Mouse (Mus musculus) layer of hippocampus, adult 2 months (tissue): ENCODE data around the gene Sh3pxd2a. TPM values are rescaled to one million over a fixed set of nuclear protein-coding genes. Genes with fewer than 3 reads are reported as not detected.
A peak's percentile ranks its signal among the peaks of the same experiment; 100 is the strongest.

Source experiments
- DNase-seq, 2 experiments: peaks; one replicate each; pipeline ENCODE4 v3.0.0; 2022; ENCODE audit warnings: low spot score in 2 of 2
- H3K27ac ChIP-seq: fragments of 200-600 bp; 2 replicates; pipeline ENCODE4 v1.8.1; 2022
- H3K4me3 ChIP-seq: fragments of 200-600 bp; 2 replicates; pipeline ENCODE4 v1.8.1; 2022; ENCODE audit warnings: mild to moderate bottlenecking
- CTCF ChIP-seq: fragments of 200-600 bp; conservative IDR thresholded peaks from 2 replicates; pipeline ENCODE4 v1.8.1; 2022; ENCODE audit warnings: antibody characterized with exemption, mild to moderate bottlenecking, moderate library complexity
- total RNA-seq, 2 experiments: library from RNA; stranded (reverse); gene quantifications; 2 replicates each; pipeline ENCODE4 v1.2.3; 2021

The Sh3pxd2a gene
- total RNA-seq, 2 experiments from 2014 or later = 33.0 to 35.4 TPM

- TF ChIP-seq CTCF = peak; percentile 87
- no peak overlapping the region for H3K4me3 ChIP-seq
- H3K27ac ChIP-seq = no peak overlapping the region
- peak; percentile 20 to 66 for DNase-seq
Observed at GRCm38 (mm10) chr19:47374440-47374839, 89.8 kb downstream of the Sh3pxd2a start.

DNA sequence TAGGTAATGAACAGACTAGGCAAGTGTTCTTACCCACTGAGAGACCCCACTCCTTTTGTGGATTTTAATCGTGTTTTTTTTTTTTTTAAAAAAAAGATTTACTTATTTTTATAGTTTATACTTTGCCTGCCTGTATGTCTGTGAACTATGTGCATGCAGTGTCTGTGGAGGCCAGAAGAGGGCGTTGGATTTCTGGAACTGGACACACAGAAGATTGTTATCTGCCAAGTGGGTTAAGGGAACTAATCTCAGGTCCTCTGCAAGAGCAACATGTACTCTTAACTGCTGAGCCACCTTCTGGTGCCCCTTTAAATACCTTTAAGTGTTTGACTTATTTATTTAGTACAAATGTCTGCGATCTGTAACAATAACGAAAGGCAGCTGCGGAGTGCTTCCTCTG lies 92.2 kb downstream of the Sh3pxd2a start:
- no peak for DNase-seq
- Histone ChIP-seq H3K27ac (no peak overlapping the region), H3K4me3 (no peak overlapping the region)
- peak; percentile 43 for TF ChIP-seq CTCF

GRCm38 (mm10) chr19:47371521-47371920 lies 92.7 kb downstream of the Sh3pxd2a start:
- Histone ChIP-seq H3K4me3 (no peak overlapping the region), H3K27ac (no peak overlapping the region)
- no peak for DNase-seq
- no peak for TF ChIP-seq CTCF

DNA sequence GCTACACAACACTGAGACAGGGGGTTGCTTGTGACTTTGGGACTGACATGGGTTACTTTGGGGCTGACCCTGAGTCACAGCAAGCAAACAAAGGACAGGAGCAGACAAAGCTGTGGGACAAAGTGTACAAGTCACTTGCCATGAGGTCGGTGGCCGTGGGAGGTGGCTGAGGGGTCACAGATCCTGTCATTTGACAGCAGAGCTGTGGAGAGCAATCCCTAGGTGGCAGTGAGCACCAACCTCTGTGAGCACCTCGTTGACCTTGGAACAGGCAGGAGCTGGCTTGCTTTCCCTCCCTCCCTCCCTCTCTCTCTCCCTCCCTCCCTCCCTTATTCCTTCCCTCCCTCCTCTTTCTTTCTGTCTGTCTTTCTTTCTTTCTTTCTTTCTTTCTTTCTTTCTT lies 95.2 kb downstream of the Sh3pxd2a start:
- Histone ChIP-seq H3K4me3 (no peak overlapping the region), H3K27ac (no peak overlapping the region)
- no peak for DNase-seq
- TF ChIP-seq CTCF = no peak

DNA sequence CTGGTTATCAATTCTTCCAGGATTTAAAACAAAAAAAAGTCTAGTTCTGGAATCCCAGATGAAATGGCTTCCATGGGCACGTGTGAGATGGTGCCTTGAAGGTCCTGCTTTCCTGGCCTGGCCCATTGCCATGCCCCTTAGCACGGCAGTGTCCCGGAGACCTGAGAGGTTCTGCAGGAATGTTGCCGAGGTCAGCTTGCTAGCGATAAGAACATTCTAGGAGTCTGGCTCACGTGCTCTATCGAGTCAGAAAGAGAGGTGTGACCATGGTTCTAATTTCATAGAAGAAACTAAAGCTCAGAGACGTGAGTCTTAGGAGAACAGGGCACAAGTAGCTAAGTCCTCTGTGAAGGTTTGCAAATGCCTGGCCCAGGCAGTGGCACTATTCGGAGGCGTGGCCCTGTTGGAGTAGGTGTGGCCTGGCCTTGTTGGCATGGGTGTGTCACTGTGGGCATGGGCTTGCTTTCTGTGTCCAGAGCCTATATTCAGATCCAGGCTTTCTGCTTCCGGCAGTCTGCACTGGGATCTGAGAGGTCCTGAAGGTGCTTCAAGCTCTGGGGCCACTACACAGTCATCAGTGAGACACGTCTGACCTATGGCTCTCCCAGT lies 96.8 kb downstream of the Sh3pxd2a start:
- no peak overlapping the region for H3K4me3 ChIP-seq
- DNase-seq = no peak
- no peak overlapping the region for H3K27ac ChIP-seq
- no peak for TF ChIP-seq CTCF

DNA sequence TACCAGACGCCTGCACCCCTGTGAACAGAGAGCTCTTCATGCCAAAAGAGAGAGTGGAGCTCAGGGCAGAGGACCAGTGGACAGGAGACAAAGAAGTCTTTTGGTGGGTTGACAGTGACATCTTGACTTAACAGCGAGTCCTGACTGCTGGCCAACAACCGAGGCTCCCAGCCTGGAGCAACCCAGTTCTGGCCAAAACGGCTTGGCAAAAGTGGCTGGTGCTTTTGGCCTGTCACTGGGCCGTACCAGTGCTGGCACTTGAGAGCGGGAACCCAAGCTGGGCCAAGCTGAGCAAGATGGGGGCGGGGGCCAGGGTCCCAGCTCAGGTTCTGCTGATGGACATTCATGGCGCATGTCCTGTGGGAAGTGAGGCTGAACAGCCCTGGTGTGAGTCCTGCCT lies 97.6 kb downstream of the Sh3pxd2a start:
- no peak overlapping the region for H3K27ac ChIP-seq
- DNase-seq = no peak
- no peak overlapping the region for H3K4me3 ChIP-seq
- TF ChIP-seq CTCF = no peak

GRCm38 (mm10) chr19:47363086-47363668 lies 101.0 kb downstream of the Sh3pxd2a start:
- H3K4me3 ChIP-seq = no peak overlapping the region
- DNase-seq = no peak
- H3K27ac ChIP-seq = no peak overlapping the region
- TF ChIP-seq CTCF = no peak

GRCm38 (mm10) chr19:47360921-47361320 lies 103.3 kb downstream of the Sh3pxd2a start:
- Histone ChIP-seq H3K27ac (no peak overlapping the region), H3K4me3 (no peak overlapping the region)
- peak; percentile 35 for TF ChIP-seq CTCF
- DNase-seq = no peak

GRCm38 (mm10) chr19:47360017-47360416 lies 104.2 kb downstream of the Sh3pxd2a start:
- H3K4me3 ChIP-seq = no peak overlapping the region
- TF ChIP-seq CTCF = no peak
- no peak for DNase-seq
- no peak overlapping the region for H3K27ac ChIP-seq

DNA sequence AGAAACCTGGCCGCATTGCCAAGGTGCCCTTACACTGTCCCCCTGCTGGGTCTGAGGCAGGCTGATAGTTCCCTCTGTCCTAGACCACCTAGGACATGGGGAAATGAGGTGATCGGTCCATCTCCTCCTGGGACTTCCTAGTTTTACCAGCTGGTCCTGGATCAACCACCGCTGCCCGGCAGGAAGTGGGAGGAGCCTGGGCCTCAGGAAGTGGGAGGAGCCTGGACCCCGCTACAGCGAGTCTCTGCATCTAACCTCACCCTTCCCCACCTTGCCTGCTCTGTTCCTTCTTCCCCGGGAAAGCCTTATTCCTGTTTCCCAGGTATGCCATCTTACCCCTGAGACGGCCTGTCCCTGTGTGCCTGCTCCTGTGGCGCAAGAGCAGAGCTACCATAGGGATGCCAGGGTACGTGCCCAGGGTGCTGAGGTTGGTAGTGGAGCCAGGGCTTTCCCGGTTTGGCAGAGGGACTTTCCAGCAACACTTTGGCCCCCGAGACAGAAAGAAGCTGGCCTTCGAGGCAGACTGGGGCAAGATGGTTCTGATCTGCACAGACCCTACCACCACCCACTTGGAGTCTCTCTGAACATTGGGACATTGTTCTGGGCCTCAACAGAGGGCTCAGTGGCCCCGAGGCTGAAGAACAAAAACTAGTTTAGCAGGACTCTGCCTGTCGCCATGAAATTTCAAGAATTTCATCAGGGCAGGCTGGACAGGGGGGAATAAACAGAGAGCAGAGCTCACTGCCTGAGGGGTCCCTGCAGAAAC lies 104.9 kb downstream of the Sh3pxd2a start:
- no peak overlapping the region for H3K4me3 ChIP-seq
- no peak for TF ChIP-seq CTCF
- no peak overlapping the region for H3K27ac ChIP-seq
- no peak for DNase-seq

- no peak for DNase-seq
- TF ChIP-seq CTCF = no peak
- Histone ChIP-seq H3K4me3 (no peak overlapping the region), H3K27ac (no peak overlapping the region)
Observed at GRCm38 (mm10) chr19:47357297-47357696, 106.9 kb downstream of the Sh3pxd2a start.

DNA sequence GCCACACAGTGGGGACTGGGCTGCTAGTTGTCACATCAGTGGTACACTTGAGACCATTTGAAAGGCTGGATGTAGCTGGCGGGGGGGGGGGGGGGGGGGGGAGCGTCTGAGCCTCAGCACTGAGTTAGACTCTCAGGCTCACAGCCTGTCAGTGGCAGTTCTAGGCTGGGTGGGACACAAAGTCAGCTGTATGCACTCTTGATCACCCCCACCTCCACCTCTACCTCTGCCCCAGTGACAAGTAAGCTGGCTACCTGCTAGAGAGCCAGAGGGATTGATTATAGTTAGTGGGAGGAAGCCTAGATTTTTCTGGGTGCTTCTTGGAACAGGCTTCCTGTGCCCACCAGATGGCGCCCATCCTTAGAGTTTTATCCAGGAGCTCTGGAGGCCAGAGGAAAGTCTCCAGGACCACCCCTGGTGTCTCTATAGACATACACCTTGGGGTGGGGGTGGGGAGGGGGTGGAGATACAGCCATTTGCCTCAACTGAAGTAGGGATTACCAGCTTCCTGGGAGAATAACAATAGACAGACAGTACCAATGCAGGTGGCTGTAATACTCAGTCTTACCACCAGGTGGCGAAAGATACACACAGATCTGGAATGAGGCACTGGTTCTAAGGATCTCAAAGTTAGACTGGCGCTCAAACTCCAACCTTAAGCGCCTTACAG lies 107.9 kb downstream of the Sh3pxd2a start:
- TF ChIP-seq CTCF = peak; percentile 98
- Histone ChIP-seq H3K4me3 (no peak overlapping the region), H3K27ac (no peak overlapping the region)
- peak; percentile 73 to 91 for DNase-seq

GRCm38 (mm10) chr19:47354456-47354855 lies 109.7 kb downstream of the Sh3pxd2a start:
- no peak for DNase-seq
- H3K27ac ChIP-seq = no peak overlapping the region
- no peak for TF ChIP-seq CTCF
- H3K4me3 ChIP-seq = no peak overlapping the region
